Mouse (Mus musculus) forebrain, embryonic 13.5 days (tissue): ENCODE data around the gene Tmed2. TPM values are rescaled to one million over a fixed set of nuclear protein-coding genes. Genes with fewer than 3 reads are reported as not detected.
A peak's percentile ranks its signal among the peaks of the same experiment; 100 is the strongest.

Source experiments
- ATAC-seq: fragments of 200-750 bp; cut with Nextera tagmentation; 2 replicates; pipeline ENCODE4 v1.8.0; 2017
- H3K27ac ChIP-seq: fragments of 300-500 bp; sonication (generic); 2 replicates; pipeline ENCODE4 v1.5.1; 2015; ENCODE audit warnings: inconsistent platforms, mild to moderate bottlenecking, moderate library complexity
- H3K27me3 ChIP-seq: fragments of 300-500 bp; sonication (generic); 2 replicates; pipeline ENCODE4 v1.6.1; 2015; ENCODE audit warnings: mild to moderate bottlenecking, inconsistent platforms
- H3K36me3 ChIP-seq: fragments of 300-500 bp; sonication (generic); 2 replicates; pipeline ENCODE4 v1.6.1; 2015; ENCODE audit warnings: mild to moderate bottlenecking, inconsistent platforms; ENCODE audit not compliant: poor library complexity, severe bottlenecking
- H3K4me1 ChIP-seq: fragments of 300-500 bp; sonication (generic); 2 replicates; pipeline ENCODE4 v1.6.1; 2015; ENCODE audit warnings: inconsistent platforms
- H3K4me2 ChIP-seq: fragments of 300-500 bp; sonication (generic); 2 replicates; pipeline ENCODE4 v1.6.1; 2015; ENCODE audit warnings: inconsistent platforms, mild to moderate bottlenecking, moderate library complexity
- H3K4me3 ChIP-seq: fragments of 300-500 bp; sonication (generic); 2 replicates; pipeline ENCODE4 v1.5.1; 2015; ENCODE audit warnings: mild to moderate bottlenecking, inconsistent platforms
- H3K9ac ChIP-seq: fragments of 300-500 bp; sonication (generic); 2 replicates; pipeline ENCODE4 v1.6.1; 2015; ENCODE audit warnings: mild to moderate bottlenecking, inconsistent platforms
- H3K9me3 ChIP-seq: fragments of 300-500 bp; sonication (generic); replicated peaks from 2 replicates; pipeline ENCODE4 v1.6.1; 2016; ENCODE audit warnings: inconsistent platforms
- WGBS: fragments of 180-500 bp; shearing (Covaris S2); methylation state at CpG from one replicate; pipeline ENCODE4 v1.1.7; 2015; 5-methylcytosine and 5-hydroxymethylcytosine counted together
- polyA plus RNA-seq: library from polyadenylated mRNA; unstranded; fragments of >200 nt; fragmentation: Nextera tagmentation; extraction: Ambion mirVana; gene quantifications from 2 replicates; pipeline ENCODE4 v1.2.1, GENCODE M21; 2015

Gene Tmed2
- polyA plus RNA-seq, 1 experiment from 2014 or later: 378 TPM

DNA sequence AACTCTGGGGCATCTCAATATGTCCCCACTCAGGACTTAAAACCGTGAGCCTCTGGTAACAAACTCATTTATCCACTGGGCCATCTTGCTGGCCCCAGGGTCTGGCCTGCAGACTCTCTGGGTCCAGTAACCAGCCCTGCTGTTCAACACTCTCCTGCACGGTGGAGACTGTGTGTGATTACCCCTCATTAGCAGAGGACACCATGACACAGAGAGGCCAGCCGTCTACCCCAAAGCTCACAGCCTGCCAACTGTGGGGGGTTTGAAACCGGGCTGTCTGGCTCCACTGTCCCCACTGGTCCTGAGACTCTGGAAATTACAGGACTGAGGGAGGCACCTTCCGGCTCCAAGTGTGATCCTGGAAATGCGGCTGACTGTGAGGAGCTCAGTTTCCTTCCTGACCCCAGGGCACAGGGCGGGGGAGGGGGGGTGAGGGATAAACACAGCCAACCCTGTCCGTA, 11.3 kb upstream of the Tmed2 start:
- H3K4me2 ChIP-seq: peak overlapping the region; percentile 79
- peak overlapping the region; percentile 73 for H3K9ac ChIP-seq
- WGBS: 43% methylated on average over 8 of the region's 8 CpGs
- ATAC-seq: no peak
- H3K4me1 ChIP-seq: peaks cover 37% of the 10 kb centered on the region
- H3K9me3 ChIP-seq: no peaks in the 10 kb centered on the region
- 0 out of 2 replicates have a peak, but pooled peaks cover 3% of the 10 kb centered on the region for H3K36me3 ChIP-seq
- H3K27me3 ChIP-seq: no peaks in the 10 kb centered on the region
- H3K4me3 ChIP-seq: peak overlapping the region; percentile 73; the same call in 1 of the 2 replicates
- H3K27ac ChIP-seq: peak overlapping the region; percentile 48; the same call in 1 of the 2 replicates

DNA sequence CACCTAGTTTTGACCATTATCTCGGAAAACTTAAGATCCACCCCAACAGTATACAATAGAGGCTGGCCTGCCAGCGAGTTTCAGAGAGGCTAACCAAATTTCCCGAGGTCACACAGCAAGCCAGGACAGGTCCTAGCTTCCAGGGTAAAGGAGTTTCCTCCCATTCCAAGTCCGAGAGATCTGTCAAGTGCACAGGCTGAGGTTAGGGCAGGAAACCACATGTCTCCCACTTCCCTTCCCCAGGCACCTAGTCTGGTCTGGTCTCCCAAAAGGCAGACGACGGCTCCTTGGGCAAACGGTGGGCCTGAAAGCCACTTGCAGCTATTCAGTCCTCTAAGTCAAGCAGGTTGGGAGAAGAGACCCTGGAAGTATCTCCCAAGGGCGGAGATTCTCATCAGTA, 10.8 kb upstream of the Tmed2 start:
- Histone ChIP-seq H3K4me1 (peaks cover 37% of the 10 kb centered on the region), H3K27me3 (no peaks in the 10 kb centered on the region)
- WGBS: 71% methylated on average over 8 of the region's 8 CpGs

DNA sequence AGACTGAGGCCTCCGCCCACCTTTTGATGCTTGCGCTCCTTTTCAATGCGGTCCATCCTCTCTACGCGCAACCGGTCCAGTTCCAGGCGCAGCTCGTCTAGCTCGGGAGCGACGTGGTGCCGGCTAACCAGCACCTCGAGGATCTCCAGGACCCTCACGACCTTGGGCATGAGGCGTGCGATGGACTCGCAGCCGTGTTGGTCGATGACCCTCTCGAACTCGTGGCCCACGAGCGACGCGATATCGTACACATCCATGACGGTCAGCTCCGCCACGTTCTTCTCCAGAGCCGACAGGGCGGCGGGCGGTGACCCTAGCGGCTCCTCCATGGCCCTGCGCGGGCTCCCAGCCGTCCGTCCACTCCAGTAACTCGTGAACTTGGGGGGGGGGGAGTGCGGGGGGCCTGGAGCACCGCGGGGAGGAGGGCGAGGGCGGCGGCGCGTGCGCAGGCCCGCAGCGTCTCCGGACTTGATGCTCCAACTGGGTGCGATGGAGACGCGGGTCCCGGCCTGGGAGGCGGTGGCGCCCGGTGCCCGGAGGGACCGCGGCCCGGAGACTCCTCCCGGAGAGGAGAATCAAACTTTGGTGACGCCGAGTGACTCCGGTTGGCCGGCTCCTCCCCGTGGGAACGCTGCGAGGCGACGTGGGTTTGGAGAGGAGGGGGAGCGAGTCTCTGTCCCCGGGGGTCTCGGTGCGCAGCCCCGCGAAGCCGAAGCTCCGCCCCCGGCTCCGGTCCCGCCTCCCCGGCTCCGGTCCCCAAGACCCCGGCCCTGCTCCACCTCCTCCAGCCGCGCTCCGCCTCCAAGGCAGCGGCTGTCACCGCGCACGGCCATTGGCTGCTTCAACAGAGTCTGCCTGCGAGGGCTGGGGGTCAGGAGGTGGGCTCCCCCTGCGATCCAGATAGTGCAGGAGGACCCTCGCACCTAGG, 9.6 kb upstream of the Tmed2 start, which contains the start of gene Rilpl1:
TSS of gene Rilpl1 (minus strand) at position 737 of the 928 bp plus-strand sequence.
- Histone ChIP-seq H3K4me3 (peak within 1 kb of the TSS; percentile 73), H3K27me3 (no peaks in the 10 kb centered on the region), H3K9me3 (no peaks in the 10 kb centered on the region), H3K36me3 (no peaks in the 10 kb centered on the region), H3K27ac (peak within 1 kb of the TSS; percentile 72), H3K4me2 (peak within 1 kb of the TSS; percentile 79), H3K9ac (peak within 1 kb of the TSS; percentile 73), H3K4me1 (peaks cover 37% of the 10 kb centered on the region)
- ATAC-seq: peak; percentile 97
- under 1% methylated on average over 55 of the region's 96 CpGs for WGBS

More for the DNA sequence above, 10.8 kb upstream of the Tmed2 start:
- ATAC-seq: no peak
- peak overlapping the region; percentile 79 for H3K4me2 ChIP-seq
- peak overlapping the region; percentile 73; the same call in 1 of the 2 replicates for H3K9ac ChIP-seq
- no peak overlapping the region for H3K27ac ChIP-seq
- H3K9me3 ChIP-seq: no peaks in the 10 kb centered on the region
- peak overlapping the region; percentile 73; the same call in 1 of the 2 replicates for H3K4me3 ChIP-seq
- H3K36me3 ChIP-seq: 0 out of 2 replicates have a peak, but pooled peaks cover 3% of the 10 kb centered on the region

DNA sequence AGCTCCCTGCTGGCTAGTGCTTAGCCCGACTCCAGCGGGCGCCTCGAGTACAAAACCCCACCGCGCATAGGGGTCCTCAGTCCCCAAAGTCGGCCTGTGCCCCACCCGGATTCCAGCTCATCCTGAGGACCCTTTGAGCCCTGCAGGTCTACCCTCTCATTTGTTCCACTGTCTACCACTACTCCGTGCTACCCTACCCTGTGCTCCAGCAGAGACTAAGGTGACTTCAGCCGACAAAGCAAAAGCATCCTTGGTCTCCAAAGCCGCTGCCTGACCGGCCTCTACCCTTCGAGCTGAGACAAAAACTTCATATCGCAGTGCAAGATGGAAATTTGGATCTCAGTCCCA, 8.9 kb upstream of the Tmed2 start:
- peak overlapping the region; percentile 72 for H3K27ac ChIP-seq
- 13% methylated on average over 14 of the region's 14 CpGs for WGBS
- ATAC-seq: no peak; the same call in 1 of the 2 replicates

DNA sequence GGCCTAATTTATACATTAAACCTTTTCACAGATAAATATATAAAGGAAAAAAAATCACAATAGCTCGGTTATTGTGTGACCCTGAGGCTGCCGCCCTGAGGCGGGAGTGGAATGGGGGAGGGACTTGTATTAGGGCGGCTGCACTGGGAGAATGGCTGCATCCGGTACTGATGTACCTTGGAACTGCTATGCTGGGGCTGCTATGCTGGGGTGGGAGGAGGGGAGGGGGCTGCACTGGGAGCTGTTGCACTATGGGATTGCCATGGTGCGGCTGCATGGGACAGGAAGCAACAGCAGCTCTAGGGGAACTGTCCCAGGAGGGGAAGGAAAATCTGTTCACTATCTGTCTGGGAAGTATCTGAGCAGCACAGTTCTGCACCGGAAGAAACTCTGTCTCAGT, 8.0 kb upstream of the Tmed2 start:
- Histone ChIP-seq H3K4me1 (peaks cover 40% of the 10 kb centered on the region), H3K4me2 (no peak overlapping the region), H3K27ac (no peak overlapping the region), H3K36me3 (no peaks in the 10 kb centered on the region), H3K9ac (no peak overlapping the region), H3K27me3 (no peaks in the 10 kb centered on the region), H3K4me3 (no peak overlapping the region), H3K9me3 (no peaks in the 10 kb centered on the region)
- 34% methylated on average over 7 of the region's 7 CpGs for WGBS
- ATAC-seq: no peak

More for the DNA sequence above, 8.9 kb upstream of the Tmed2 start:
- Histone ChIP-seq H3K27me3 (no peaks in the 10 kb centered on the region), H3K36me3 (no peaks in the 10 kb centered on the region), H3K9ac (peak overlapping the region; percentile 73), H3K9me3 (no peaks in the 10 kb centered on the region), H3K4me2 (peak overlapping the region; percentile 79), H3K4me1 (peaks cover 37% of the 10 kb centered on the region), H3K4me3 (peak overlapping the region; percentile 73)

DNA sequence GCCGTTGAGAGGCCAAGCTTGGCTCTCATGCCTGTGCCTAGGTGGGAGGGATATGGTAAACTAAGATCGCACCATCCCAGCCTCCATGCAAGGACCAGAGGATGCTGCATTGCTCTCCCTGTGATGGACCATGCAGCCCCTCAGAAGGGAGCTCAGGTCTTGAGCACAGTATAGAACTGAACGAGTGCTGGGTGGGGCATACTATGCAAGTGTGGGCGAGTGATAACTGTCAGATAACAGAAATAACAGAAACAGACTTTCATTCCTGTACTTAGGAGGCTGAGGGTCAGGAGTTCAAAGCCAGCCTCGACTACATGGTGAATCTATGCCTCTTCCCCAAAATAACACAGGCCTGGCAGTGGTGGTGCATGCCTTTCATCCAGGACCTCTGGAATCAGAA, 5.5 kb upstream of the Tmed2 start:
- H3K9me3 ChIP-seq: no peaks in the 10 kb centered on the region
- no peak for ATAC-seq
- H3K4me3 ChIP-seq: no peak overlapping the region
- H3K27me3 ChIP-seq: no peaks in the 10 kb centered on the region
- H3K4me1 ChIP-seq: peaks cover 20% of the 10 kb centered on the region
- WGBS: 69% methylated on average over 5 of the region's 5 CpGs
- no peak overlapping the region for H3K9ac ChIP-seq
- no peak overlapping the region for H3K27ac ChIP-seq
- H3K36me3 ChIP-seq: no peaks in the 10 kb centered on the region
- H3K4me2 ChIP-seq: no peak overlapping the region

DNA sequence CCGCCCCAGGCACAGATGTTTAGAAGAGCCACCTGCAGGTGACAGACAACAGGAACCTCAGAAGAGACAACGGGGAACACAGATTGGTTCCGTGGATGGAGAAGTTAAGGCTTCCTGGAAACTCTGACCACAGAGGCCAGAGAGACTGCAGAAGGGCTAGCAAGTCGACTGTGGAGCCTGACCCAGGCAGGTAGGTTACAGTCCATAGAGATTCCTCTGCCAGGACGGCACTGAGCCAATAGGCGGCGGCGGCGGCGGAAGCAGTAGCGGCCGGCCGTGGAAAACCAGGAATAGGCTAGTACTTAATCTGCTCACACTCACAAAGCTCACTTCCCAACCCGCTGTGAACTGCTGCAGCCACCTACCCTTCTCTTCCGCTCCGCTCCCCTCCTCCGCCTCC, 3.7 kb upstream of the Tmed2 start:
- H3K27me3 ChIP-seq: no peaks in the 10 kb centered on the region
- ATAC-seq: no peak
- no peaks in the 10 kb centered on the region for H3K9me3 ChIP-seq
- peak overlapping the region; percentile 10; the same call in 1 of the 2 replicates for H3K4me3 ChIP-seq
- peak overlapping the region; percentile 14; the same call in 1 of the 2 replicates for H3K27ac ChIP-seq
- 7% methylated on average over 17 of the region's 17 CpGs for WGBS
- H3K36me3 ChIP-seq: no peaks in the 10 kb centered on the region
- H3K9ac ChIP-seq: no peak overlapping the region; the same call in 1 of the 2 replicates
- H3K4me2 ChIP-seq: peak overlapping the region; percentile 44
- peaks cover 13% of the 10 kb centered on the region for H3K4me1 ChIP-seq

DNA sequence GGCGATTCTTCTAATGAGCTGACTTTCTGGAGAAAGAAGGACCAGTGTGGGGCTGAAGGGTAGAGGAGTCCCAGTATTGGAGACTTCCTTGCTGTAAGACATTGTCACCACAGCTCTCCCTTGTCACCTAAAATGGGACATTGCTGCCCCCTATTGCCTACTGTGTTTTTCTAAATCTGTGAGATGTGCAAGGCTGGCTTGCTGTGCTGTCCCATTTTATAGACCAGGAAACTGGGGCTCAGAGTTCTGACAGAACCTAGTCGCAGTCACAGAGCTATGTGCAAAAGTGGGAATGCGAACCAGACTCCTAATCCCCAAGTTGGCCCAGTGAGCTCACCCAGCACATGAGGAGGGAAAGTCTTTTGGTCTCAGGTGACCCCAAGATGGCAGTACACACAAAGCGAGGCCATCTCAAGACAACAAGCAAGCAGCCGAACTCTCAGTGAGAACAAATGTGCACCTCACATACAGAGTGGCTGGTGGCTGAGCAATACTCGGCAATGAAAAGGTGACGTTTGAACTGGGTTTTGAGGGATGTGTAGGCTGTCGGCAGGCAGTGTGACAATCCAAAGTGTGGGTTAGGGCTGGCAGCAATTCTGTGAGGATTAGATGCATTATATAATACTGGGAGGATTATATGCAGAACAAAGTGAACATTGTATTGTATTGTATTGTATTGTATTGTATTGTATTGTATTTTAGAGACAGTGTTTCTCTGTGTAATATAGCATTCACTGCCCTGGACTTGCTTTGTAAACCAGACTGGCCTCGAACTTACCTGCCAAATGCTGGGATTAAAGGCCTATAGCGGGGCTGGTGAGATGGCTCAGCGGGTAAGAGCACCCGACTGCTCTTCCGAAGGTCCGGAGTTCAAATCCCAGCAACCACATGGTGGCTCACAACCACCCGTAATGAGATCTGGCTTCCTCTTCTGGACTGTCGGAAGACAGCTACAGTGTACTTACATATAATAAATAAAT, 1.4 kb upstream of the Tmed2 start:
- 77% methylated on average over 15 of the region's 16 CpGs for WGBS
- H3K4me3 ChIP-seq: no peak overlapping the region
- no peak for ATAC-seq
- H3K36me3 ChIP-seq: peaks cover 12% of the 10 kb centered on the region
- H3K9ac ChIP-seq: no peak overlapping the region
- peaks cover 20% of the 10 kb centered on the region for H3K4me1 ChIP-seq
- H3K9me3 ChIP-seq: no peaks in the 10 kb centered on the region
- no peaks in the 10 kb centered on the region for H3K27me3 ChIP-seq
- no peak overlapping the region for H3K27ac ChIP-seq
- H3K4me2 ChIP-seq: no peak overlapping the region

DNA sequence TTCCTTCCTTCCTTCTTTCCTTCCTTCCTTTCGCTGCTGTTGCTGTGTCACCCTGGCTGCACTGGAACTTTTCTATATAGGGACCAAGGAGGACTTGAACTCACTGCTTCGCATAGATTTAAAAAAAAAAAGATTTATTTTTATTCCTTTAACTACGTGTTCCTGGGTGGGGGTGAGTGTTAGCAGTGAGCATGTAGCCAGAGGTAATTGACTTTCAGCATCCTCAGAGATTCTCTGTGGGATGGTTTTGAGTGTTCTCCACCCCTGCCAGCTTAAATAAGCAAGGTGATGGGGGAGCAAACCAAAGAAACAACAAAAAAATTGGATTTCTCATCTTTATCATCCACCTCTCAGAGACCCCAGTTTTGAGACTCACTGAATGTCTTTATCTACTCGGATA, 590 bp upstream of the Tmed2 start:
- Histone ChIP-seq H3K27me3 (no peaks in the 10 kb centered on the region), H3K4me3 (peak overlapping the region; percentile 94; the same call in 1 of the 2 replicates), H3K4me2 (peak overlapping the region; percentile 49), H3K9me3 (no peaks in the 10 kb centered on the region), H3K27ac (no peak overlapping the region), H3K9ac (0 out of 2 replicates have a peak overlapping the region, but pooled peaks have one; percentile 87), H3K36me3 (peaks cover 20% of the 10 kb centered on the region), H3K4me1 (peaks cover 20% of the 10 kb centered on the region)
- no peak for ATAC-seq
- 69% methylated on average over 4 of the region's 4 CpGs for WGBS

DNA sequence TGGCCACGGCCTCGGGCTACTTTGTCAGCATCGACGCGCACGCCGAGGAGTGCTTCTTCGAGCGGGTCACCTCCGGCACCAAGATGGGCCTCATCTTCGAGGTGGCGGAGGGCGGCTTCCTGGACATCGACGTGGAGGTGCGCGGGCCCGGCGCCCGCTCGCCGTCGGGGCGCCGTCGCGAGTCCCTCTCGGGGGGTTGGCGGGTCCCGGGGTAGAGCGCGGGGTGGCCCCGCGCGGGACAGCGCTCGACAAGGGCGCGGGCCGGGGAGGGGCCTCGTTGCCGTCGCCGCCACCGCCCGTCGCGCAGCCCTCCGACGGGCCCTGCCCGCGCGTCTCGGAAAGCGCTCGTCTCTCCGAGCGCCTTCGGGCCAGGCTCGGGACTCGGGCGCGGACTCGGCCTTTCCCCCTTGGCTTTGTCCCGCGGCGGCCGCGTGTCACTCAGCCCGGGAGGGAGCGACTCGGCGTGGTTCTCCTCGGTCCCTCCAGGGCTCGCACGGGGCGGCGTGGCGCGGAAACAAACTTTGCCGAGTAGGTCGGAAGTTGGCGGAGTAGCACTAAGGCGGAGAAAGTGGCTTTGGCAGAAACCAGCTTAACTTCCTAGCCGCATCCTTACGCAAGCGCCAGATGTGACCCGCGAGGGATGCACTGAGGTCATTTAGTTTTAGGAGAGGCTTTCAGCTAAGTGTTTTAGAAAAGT, 558 bp downstream of the Tmed2 start:
- Histone ChIP-seq H3K4me1 (peaks cover 20% of the 10 kb centered on the region), H3K36me3 (peaks cover 31% of the 10 kb centered on the region), H3K4me2 (peak overlapping the region; percentile 86), H3K27ac (peak overlapping the region; percentile 80), H3K9ac (peak overlapping the region; percentile 87), H3K27me3 (no peaks in the 10 kb centered on the region), H3K9me3 (no peaks in the 10 kb centered on the region), H3K4me3 (peak overlapping the region; percentile 94)
- WGBS: under 1% methylated on average over 68 of the region's 89 CpGs
- peak; percentile 75 for ATAC-seq

DNA sequence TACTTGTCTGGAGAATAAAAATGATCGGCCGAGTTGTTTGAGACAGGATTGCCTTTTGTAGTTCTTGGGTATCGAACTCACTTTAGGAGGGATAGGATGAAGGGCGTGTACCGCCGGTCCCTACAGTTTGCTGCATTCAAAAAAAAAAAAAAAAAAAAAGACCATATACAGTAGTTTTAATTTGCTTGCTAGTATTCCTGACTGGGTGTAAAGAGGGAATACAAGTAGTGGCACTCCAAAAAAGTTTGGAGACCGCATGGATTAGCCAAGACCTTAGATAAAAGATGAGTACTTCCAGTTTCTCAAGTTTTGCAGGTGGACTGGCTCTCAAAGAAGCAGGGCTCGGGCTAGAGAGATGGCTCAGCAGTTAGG, 1.1 kb downstream of the Tmed2 start:
- Histone ChIP-seq H3K36me3 (peaks cover 37% of the 10 kb centered on the region), H3K4me2 (peak overlapping the region; percentile 86), H3K4me3 (peak overlapping the region; percentile 94), H3K9ac (peak overlapping the region; percentile 87), H3K4me1 (peaks cover 20% of the 10 kb centered on the region), H3K9me3 (no peaks in the 10 kb centered on the region), H3K27me3 (no peaks in the 10 kb centered on the region), H3K27ac (peak overlapping the region; percentile 80; the same call in 1 of the 2 replicates)
- ATAC-seq: no peak
- whole genome bisulfite sequencing: 10% methylated on average over 8 of the region's 8 CpGs
